Mouse (Mus musculus) lung, embryonic 14.5 days (tissue): ENCODE data around the gene Mb. TPM values are rescaled to one million over a fixed set of nuclear protein-coding genes. Genes with fewer than 3 reads are reported as not detected.
A peak's percentile ranks its signal among the peaks of the same experiment; 100 is the strongest.
"Not testable (repeated sequence)": the region's sequence is repeated elsewhere in the genome, so short reads cannot be mapped to it uniquely, and the experiment has no call there.

Source experiments
- ATAC-seq: fragments of 200-750 bp; cut with Nextera tagmentation; 2 replicates; pipeline ENCODE4 v1.8.0; 2017; ENCODE audit warnings: mild to moderate bottlenecking, moderate TSS enrichment, moderate library complexity; ENCODE audit not compliant: insufficient read depth
- DNase-seq: peaks from one replicate; pipeline ENCODE4 v3.0.0-alpha.2; 2015
- H3K27ac ChIP-seq: fragments of 300-500 bp; sonication (generic); 2 replicates; pipeline ENCODE4 v1.5.1; 2014; ENCODE audit warnings: low read depth, mild to moderate bottlenecking, moderate library complexity
- H3K27me3 ChIP-seq: fragments of 300-500 bp; sonication (generic); 2 replicates; pipeline ENCODE4 v1.6.1; 2014; ENCODE audit warnings: low read length, control low read depth; ENCODE audit not compliant: insufficient read depth
- H3K36me3 ChIP-seq: fragments of 300-500 bp; sonication (generic); 2 replicates; pipeline ENCODE4 v1.6.1; 2014; ENCODE audit warnings: control low read depth; ENCODE audit not compliant: insufficient read depth
- H3K4me1 ChIP-seq: fragments of 300-500 bp; sonication (generic); 2 replicates; pipeline ENCODE4 v1.6.1; 2014; ENCODE audit warnings: antibody characterized with exemption, control low read depth; ENCODE audit not compliant: insufficient read depth
- H3K4me2 ChIP-seq: fragments of 300-500 bp; sonication (generic); 2 replicates; pipeline ENCODE4 v1.6.1; 2014; ENCODE audit warnings: mild to moderate bottlenecking
- H3K4me3 ChIP-seq: fragments of 300-500 bp; sonication (generic); 2 replicates; pipeline ENCODE4 v1.5.1; 2014; ENCODE audit warnings: low read depth, low read length
- H3K9ac ChIP-seq: fragments of 300-500 bp; sonication (generic); 2 replicates; pipeline ENCODE4 v1.6.1; 2014
- H3K9me3 ChIP-seq: fragments of 300-500 bp; sonication (generic); 2 replicates; pipeline ENCODE4 v1.6.1; 2016; ENCODE audit warnings: low read depth, low read length, control low read depth
- CTCF ChIP-seq: IDR thresholded peaks from 2 replicates; pipeline ENCODE4 v1.5.1; 2016; ENCODE audit warnings: antibody characterized with exemption, low read depth
- WGBS: fragments of 180-500 bp; shearing (Covaris S2); extraction: QIAGEN DNeasy Blood & Tissue Kit; methylation state at CpG from one replicate; pipeline ENCODE4 v1.1.7; 2014; 5-methylcytosine and 5-hydroxymethylcytosine counted together
- polyA plus RNA-seq: library from polyadenylated mRNA; unstranded; fragments of >200 nt; fragmentation: Nextera tagmentation; extraction: Ambion mirVana; gene quantifications from 2 replicates; pipeline ENCODE4 v1.2.1, GENCODE M21; 2014

The Mb gene
- polyA plus RNA-seq, 1 experiment from 2014 or later = 1.3 TPM

- Histone ChIP-seq H3K9ac (no peak overlapping the region), H3K27me3 (no peaks in the 10 kb centered on the region), H3K4me3 (no peak overlapping the region), H3K9me3 (no peaks in the 10 kb centered on the region), H3K27ac (no peak overlapping the region), H3K4me2 (no peak overlapping the region), H3K4me1 (no peaks in the 10 kb centered on the region), H3K36me3 (no peaks in the 10 kb centered on the region)
- TF ChIP-seq CTCF = no peak
- WGBS = 74% methylated on average over 6 of the region's 6 CpGs
- no peak for DNase-seq
- no peak for ATAC-seq
These were observed 14.9 kb upstream of the Mb start for GRCm38 (mm10) chr15:77065259-77065852.

- TF ChIP-seq CTCF = no peak
- no peak overlapping the region for H3K4me2 ChIP-seq
- no peak for DNase-seq
These were observed 12.3 kb upstream of the Mb start for GRCm38 (mm10) chr15:77062746-77063145.

GRCm38 (mm10) chr15:77059416-77059815 lies 8.9 kb upstream of the Mb start:
- 83% methylated on average over 4 of the region's 4 CpGs for WGBS
- H3K27ac ChIP-seq, DNase-seq, H3K27me3 ChIP-seq, H3K9ac ChIP-seq, H3K4me3 ChIP-seq, H3K4me2 ChIP-seq, ATAC-seq, H3K36me3 ChIP-seq, H3K9me3 ChIP-seq: not testable (repeated sequence)
- H3K4me1 ChIP-seq = peaks cover 15% of the 10 kb centered on the region; the same call in 1 of the 2 replicates

More at GRCm38 (mm10) chr15:77062746-77063145, 12.3 kb upstream of the Mb start:
- H3K9ac ChIP-seq = no peak overlapping the region
- H3K27ac ChIP-seq = no peak overlapping the region
- H3K27me3 ChIP-seq = no peaks in the 10 kb centered on the region
- H3K4me3 ChIP-seq = no peak overlapping the region
- peaks cover 6% of the 10 kb centered on the region; the same call in 1 of the 2 replicates for H3K9me3 ChIP-seq
- no peak for ATAC-seq
- H3K36me3 ChIP-seq = no peaks in the 10 kb centered on the region
- H3K4me1 ChIP-seq = no peaks in the 10 kb centered on the region

GRCm38 (mm10) chr15:77058566-77058965 lies 8.1 kb upstream of the Mb start:
- H3K4me3 ChIP-seq = no peak overlapping the region
- DNase-seq (no peak), ATAC-seq (no peak)
- TF ChIP-seq CTCF = no peak
- H3K9me3 ChIP-seq = peaks cover 6% of the 10 kb centered on the region; the same call in 1 of the 2 replicates
- H3K27me3 ChIP-seq = no peaks in the 10 kb centered on the region
- no peak overlapping the region for H3K4me2 ChIP-seq
- no peaks in the 10 kb centered on the region for H3K36me3 ChIP-seq
- H3K4me1 ChIP-seq = peaks cover 15% of the 10 kb centered on the region; the same call in 1 of the 2 replicates
- H3K9ac ChIP-seq = no peak overlapping the region
- no peak overlapping the region for H3K27ac ChIP-seq

GRCm38 (mm10) chr15:77056791-77057051 lies 6.3 kb upstream of the Mb start:
- TF ChIP-seq CTCF = no peak
- no peak for DNase-seq
- H3K27me3 ChIP-seq = no peaks in the 10 kb centered on the region
- peak overlapping the region; percentile 82 for H3K27ac ChIP-seq
- no peak overlapping the region for H3K9ac ChIP-seq
- H3K9me3 ChIP-seq = peaks cover 6% of the 10 kb centered on the region; the same call in 1 of the 2 replicates
- no peak overlapping the region for H3K4me3 ChIP-seq
- WGBS = 32% methylated on average over 3 of the region's 3 CpGs
- H3K4me1 ChIP-seq = peaks cover 15% of the 10 kb centered on the region; the same call in 1 of the 2 replicates
- no peak; the same call in 1 of the 2 replicates for ATAC-seq
- H3K4me2 ChIP-seq = no peak overlapping the region
- H3K36me3 ChIP-seq = no peaks in the 10 kb centered on the region

- 13% methylated on average over 6 of the region's 6 CpGs for WGBS
- H3K27ac ChIP-seq = peak overlapping the region; percentile 82
- H3K36me3 ChIP-seq = no peaks in the 10 kb centered on the region
- peak; percentile 70 for ATAC-seq
- no peak overlapping the region for H3K4me3 ChIP-seq
- H3K9me3 ChIP-seq = peaks cover 6% of the 10 kb centered on the region; the same call in 1 of the 2 replicates
- no peak for TF ChIP-seq CTCF
- H3K9ac ChIP-seq = no peak overlapping the region
- H3K4me1 ChIP-seq = peaks cover 15% of the 10 kb centered on the region; the same call in 1 of the 2 replicates
- no peaks in the 10 kb centered on the region for H3K27me3 ChIP-seq
- 0 out of 2 replicates have a peak overlapping the region, but pooled peaks have one; percentile 7 for H3K4me2 ChIP-seq
- DNase-seq = peak; percentile 71
These were observed 5.7 kb upstream of the Mb start for GRCm38 (mm10) chr15:77056001-77056790.

GRCm38 (mm10) chr15:77054611-77055175 lies 4.2 kb upstream of the Mb start:
- Histone ChIP-seq H3K36me3 (no peaks in the 10 kb centered on the region), H3K4me2 (no peak overlapping the region), H3K4me1 (peaks cover 15% of the 10 kb centered on the region; the same call in 1 of the 2 replicates), H3K4me3 (no peak overlapping the region), H3K9me3 (peaks cover 6% of the 10 kb centered on the region; the same call in 1 of the 2 replicates), H3K9ac (no peak overlapping the region), H3K27me3 (no peaks in the 10 kb centered on the region), H3K27ac (peak overlapping the region; percentile 20; the same call in 1 of the 2 replicates)
- 71% methylated on average over 5 of the region's 5 CpGs for WGBS
- no peak for TF ChIP-seq CTCF
- ATAC-seq = no peak
- no peak for DNase-seq
